Mouse (Mus musculus): ENCODE data around the gene Ap1b1. TPM values are rescaled to one million over a fixed set of nuclear protein-coding genes. Genes with fewer than 3 reads are reported as not detected.

Gene Ap1b1
- 64.7 and 79.1 TPM in 2 replicates for polyA plus RNA-seq (2015; fragmentation: Nextera tagmentation; extraction: Ambion mirVana)

- Histone ChIP-seq H3K9me3 (replicated peaks; ENCODE audit: control insufficient read depth, low read length) (no peaks in the 10 kb centered on the region), H3K36me3 (ENCODE audit: control insufficient read depth, insufficient read depth, low read length) (no peaks in the 10 kb centered on the region), H3K27me3 (ENCODE audit: control insufficient read depth, insufficient read depth, low read length) (no peaks in the 10 kb centered on the region), H3K4me2 (ENCODE audit: low read depth, low read length) (peak within 1 kb of the TSS; percentile 74), H3K4me1 (ENCODE audit: control insufficient read depth, insufficient read depth, low read length) (peaks cover 8% of the 10 kb centered on the region), H3K9ac (ENCODE audit: low read length) (peak within 1 kb of the TSS; percentile 77), H3K27ac (ENCODE audit: low read length) (peak within 1 kb of the TSS; percentile 25; the same call in 1 of the 2 replicates), H3K4me3 (replicated peaks; ENCODE audit: low read length) (peak within 1 kb of the TSS; percentile 71)
- ATAC-seq (ENCODE audit: insufficient read depth, low FRiP score), result peak; percentile 97
- WGBS, result 1% methylated on average over 62 of the region's 62 CpGs
Observed at GRCm38 (mm10) chr11:4986695-4987486, at the start of gene Ap1b1. Gene Ap1b1 (plus strand): TSS chr11:4986824.

- no peaks in the 10 kb centered on the region for H3K36me3 ChIP-seq (ENCODE audit: control insufficient read depth, insufficient read depth, low read length)
- peak overlapping the region; percentile 52; the same call in 1 of the 2 replicates for H3K4me3 ChIP-seq (replicated peaks; ENCODE audit: low read length)
- 45% methylated on average over 13 of the region's 13 CpGs for WGBS
- H3K4me2 ChIP-seq (ENCODE audit: low read depth, low read length), result peak overlapping the region; percentile 69; the same call in 1 of the 2 replicates
- no peak for ATAC-seq (ENCODE audit: insufficient read depth, low FRiP score)
- no peak overlapping the region for H3K27ac ChIP-seq (ENCODE audit: low read length)
- no peak overlapping the region for H3K9ac ChIP-seq (ENCODE audit: low read length)
- peaks cover 60% of the 10 kb centered on the region for H3K27me3 ChIP-seq (ENCODE audit: control insufficient read depth, insufficient read depth, low read length)
- H3K9me3 ChIP-seq (replicated peaks; ENCODE audit: control insufficient read depth, low read length), result no peaks in the 10 kb centered on the region
- H3K4me1 ChIP-seq (ENCODE audit: control insufficient read depth, insufficient read depth, low read length), result 0 out of 2 replicates have a peak, but pooled peaks cover 4% of the 10 kb centered on the region
Observed at GRCm38 (mm10) chr11:4946530-4946929, 40.1 kb upstream of the Ap1b1 start.

DNA sequence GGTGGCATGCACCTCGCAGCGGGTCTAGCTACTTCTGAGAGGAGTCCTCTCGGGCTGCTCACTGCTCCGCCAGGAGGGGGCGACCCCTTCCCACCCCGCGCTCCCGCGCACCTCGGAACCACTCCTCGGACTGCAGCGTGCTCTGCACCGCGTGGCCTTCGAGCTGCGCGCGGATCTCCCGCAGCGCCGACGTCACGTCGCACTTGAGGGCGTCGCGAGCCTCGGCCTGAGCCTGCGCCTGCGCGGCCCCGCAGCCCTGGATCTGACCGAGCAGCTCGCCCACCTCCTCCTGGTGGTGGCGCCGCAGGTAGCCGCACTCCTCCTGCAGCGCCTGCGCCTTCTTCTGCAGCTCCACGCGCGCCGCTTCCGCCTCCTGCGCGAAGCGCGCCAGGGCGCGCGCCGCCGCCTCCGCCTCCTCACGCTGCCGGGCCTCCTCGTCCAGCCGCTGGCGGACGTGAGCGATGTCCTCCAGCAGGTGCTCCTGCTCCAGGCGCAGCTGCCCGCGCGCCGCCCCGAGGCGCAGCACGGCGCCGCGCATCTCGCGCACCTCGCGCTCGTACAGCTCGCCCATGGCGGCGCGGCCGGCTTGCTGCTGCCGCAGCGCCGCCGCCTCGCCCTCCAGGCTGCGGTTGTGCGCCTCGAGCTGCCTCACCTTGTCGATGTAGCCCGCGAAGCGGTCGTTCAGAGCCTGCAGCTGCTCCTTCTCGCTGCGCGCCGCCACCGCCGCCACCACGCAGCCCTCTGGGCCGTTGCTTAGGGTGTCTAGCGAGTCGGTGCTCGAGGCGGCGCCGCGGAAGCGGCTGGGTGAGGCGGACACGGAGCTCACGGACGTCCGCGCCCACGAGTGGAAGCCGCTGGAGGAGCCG is 39.4 kb upstream of the Ap1b1 start:
- WGBS, result under 1% methylated on average over 120 of the region's 120 CpGs
- Histone ChIP-seq H3K36me3 (ENCODE audit: control insufficient read depth, insufficient read depth, low read length) (no peaks in the 10 kb centered on the region), H3K27ac (ENCODE audit: low read length) (no peak overlapping the region), H3K4me3 (replicated peaks; ENCODE audit: low read length) (peak overlapping the region; percentile 52), H3K27me3 (ENCODE audit: control insufficient read depth, insufficient read depth, low read length) (peaks cover 65% of the 10 kb centered on the region), H3K4me2 (ENCODE audit: low read depth, low read length) (peak overlapping the region; percentile 69), H3K9me3 (replicated peaks; ENCODE audit: control insufficient read depth, low read length) (no peaks in the 10 kb centered on the region), H3K9ac (ENCODE audit: low read length) (peak overlapping the region; percentile 12), H3K4me1 (ENCODE audit: control insufficient read depth, insufficient read depth, low read length) (0 out of 2 replicates have a peak, but pooled peaks cover 4% of the 10 kb centered on the region)
- peak; percentile 79 for ATAC-seq (ENCODE audit: insufficient read depth, low FRiP score)

- ATAC-seq (ENCODE audit: insufficient read depth, low FRiP score), result peak; percentile 52; the same call in 1 of the 2 replicates
- no peak within 1 kb of the TSS for H3K27ac ChIP-seq (ENCODE audit: low read length)
- under 1% methylated on average over 41 of the region's 41 CpGs for WGBS
- peaks cover 66% of the 10 kb centered on the region for H3K27me3 ChIP-seq (ENCODE audit: control insufficient read depth, insufficient read depth, low read length)
- H3K4me1 ChIP-seq (ENCODE audit: control insufficient read depth, insufficient read depth, low read length), result 0 out of 2 replicates have a peak, but pooled peaks cover 4% of the 10 kb centered on the region
- peak within 1 kb of the TSS; percentile 52 for H3K4me3 ChIP-seq (replicated peaks; ENCODE audit: low read length)
- H3K36me3 ChIP-seq (ENCODE audit: control insufficient read depth, insufficient read depth, low read length), result no peaks in the 10 kb centered on the region
- H3K9me3 ChIP-seq (replicated peaks; ENCODE audit: control insufficient read depth, low read length), result no peaks in the 10 kb centered on the region
- peak within 1 kb of the TSS; percentile 69 for H3K4me2 ChIP-seq (ENCODE audit: low read depth, low read length)
- H3K9ac ChIP-seq (ENCODE audit: low read length), result peak within 1 kb of the TSS; percentile 12
Observed at GRCm38 (mm10) chr11:4947813-4948174, 38.8 kb upstream of the Ap1b1 start, which contains the start of gene Nefh. Gene Nefh (minus strand): TSS chr11:4948064.

- Histone ChIP-seq H3K27ac (ENCODE audit: low read length) (no peak overlapping the region), H3K36me3 (ENCODE audit: control insufficient read depth, insufficient read depth, low read length) (no peaks in the 10 kb centered on the region), H3K9ac (ENCODE audit: low read length) (no peak overlapping the region), H3K4me3 (replicated peaks; ENCODE audit: low read length) (no peak overlapping the region), H3K4me2 (ENCODE audit: low read depth, low read length) (no peak overlapping the region), H3K4me1 (ENCODE audit: control insufficient read depth, insufficient read depth, low read length) (0 out of 2 replicates have a peak, but pooled peaks cover 4% of the 10 kb centered on the region), H3K9me3 (replicated peaks; ENCODE audit: control insufficient read depth, low read length) (no peaks in the 10 kb centered on the region), H3K27me3 (ENCODE audit: control insufficient read depth, insufficient read depth, low read length) (peaks cover 69% of the 10 kb centered on the region)
- ATAC-seq (ENCODE audit: insufficient read depth, low FRiP score), result no peak
- WGBS, result 40% methylated on average over 8 of the region's 8 CpGs
Observed at GRCm38 (mm10) chr11:4948792-4949191, 37.8 kb upstream of the Ap1b1 start.

DNA sequence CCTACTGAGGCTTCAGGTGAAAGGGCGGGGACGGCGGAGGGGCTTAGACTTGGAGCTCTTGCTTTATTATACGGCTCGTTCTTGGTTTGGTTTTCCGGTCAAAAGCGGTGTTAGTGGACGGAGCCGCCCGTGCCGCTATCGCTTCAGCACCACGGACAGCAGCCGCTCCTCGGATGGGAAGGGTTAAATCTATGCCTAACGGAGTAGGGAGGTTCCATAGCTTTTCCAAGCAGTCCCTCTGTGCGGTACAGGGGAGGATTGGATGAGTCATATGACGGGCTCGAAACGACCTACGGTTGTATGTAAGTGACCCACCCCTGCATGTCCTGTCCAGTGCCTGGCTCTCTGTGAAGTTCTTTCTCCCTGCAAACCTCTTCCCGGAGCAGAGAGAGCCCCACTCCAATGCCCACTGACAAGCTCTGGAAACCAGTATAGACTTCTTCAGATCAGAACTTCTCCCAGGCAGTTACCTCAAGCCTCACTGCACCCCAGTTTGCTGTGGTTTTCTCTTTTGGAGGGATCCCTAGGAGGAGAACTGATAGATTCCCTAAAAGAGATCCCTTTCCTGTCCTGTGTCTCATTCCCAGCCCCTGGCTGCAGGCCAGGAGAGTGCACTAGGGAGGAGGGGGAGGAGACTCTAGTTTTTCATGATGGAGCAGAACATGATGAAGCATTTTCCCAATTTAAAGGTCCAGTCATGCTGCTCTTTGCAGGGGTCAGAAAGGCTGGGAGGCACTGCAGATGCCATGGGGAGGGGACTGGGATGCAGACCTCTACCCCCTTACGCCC is 37.2 kb upstream of the Ap1b1 start:
- H3K4me3 ChIP-seq (replicated peaks; ENCODE audit: low read length), result no peak overlapping the region
- H3K4me2 ChIP-seq (ENCODE audit: low read depth, low read length), result no peak overlapping the region
- ATAC-seq (ENCODE audit: insufficient read depth, low FRiP score), result no peak
- H3K27me3 ChIP-seq (ENCODE audit: control insufficient read depth, insufficient read depth, low read length), result peaks cover 69% of the 10 kb centered on the region
- H3K9ac ChIP-seq (ENCODE audit: low read length), result no peak overlapping the region
- H3K27ac ChIP-seq (ENCODE audit: low read length), result no peak overlapping the region
- H3K4me1 ChIP-seq (ENCODE audit: control insufficient read depth, insufficient read depth, low read length), result 0 out of 2 replicates have a peak, but pooled peaks cover 4% of the 10 kb centered on the region
- H3K36me3 ChIP-seq (ENCODE audit: control insufficient read depth, insufficient read depth, low read length), result no peaks in the 10 kb centered on the region
- WGBS, result 6% methylated on average over 23 of the region's 23 CpGs
- H3K9me3 ChIP-seq (replicated peaks; ENCODE audit: control insufficient read depth, low read length), result no peaks in the 10 kb centered on the region

- no peak overlapping the region for H3K27ac ChIP-seq (ENCODE audit: low read length)
- H3K27me3 ChIP-seq (ENCODE audit: control insufficient read depth, insufficient read depth, low read length), result peaks cover 34% of the 10 kb centered on the region
- no peaks in the 10 kb centered on the region for H3K9me3 ChIP-seq (replicated peaks; ENCODE audit: control insufficient read depth, low read length)
- H3K36me3 ChIP-seq (ENCODE audit: control insufficient read depth, insufficient read depth, low read length), result no peaks in the 10 kb centered on the region
- no peak overlapping the region for H3K9ac ChIP-seq (ENCODE audit: low read length)
- no peaks in the 10 kb centered on the region for H3K4me1 ChIP-seq (ENCODE audit: control insufficient read depth, insufficient read depth, low read length)
- H3K4me2 ChIP-seq (ENCODE audit: low read depth, low read length), result no peak overlapping the region
- no peak overlapping the region for H3K4me3 ChIP-seq (replicated peaks; ENCODE audit: low read length)
- ATAC-seq (ENCODE audit: insufficient read depth, low FRiP score), result no peak
- WGBS, result 2% methylated on average over 6 of the region's 6 CpGs
Observed at GRCm38 (mm10) chr11:4953401-4953800, 33.2 kb upstream of the Ap1b1 start.

GRCm38 (mm10) chr11:4953918-4954317 is 32.7 kb upstream of the Ap1b1 start:
- peaks cover 29% of the 10 kb centered on the region for H3K27me3 ChIP-seq (ENCODE audit: control insufficient read depth, insufficient read depth, low read length)
- H3K4me3 ChIP-seq (replicated peaks; ENCODE audit: low read length), result no peak overlapping the region
- WGBS, result 5% methylated on average over 8 of the region's 8 CpGs
- no peaks in the 10 kb centered on the region for H3K9me3 ChIP-seq (replicated peaks; ENCODE audit: control insufficient read depth, low read length)
- H3K4me2 ChIP-seq (ENCODE audit: low read depth, low read length), result no peak overlapping the region
- no peaks in the 10 kb centered on the region for H3K4me1 ChIP-seq (ENCODE audit: control insufficient read depth, insufficient read depth, low read length)
- no peak overlapping the region for H3K27ac ChIP-seq (ENCODE audit: low read length)
- H3K36me3 ChIP-seq (ENCODE audit: control insufficient read depth, insufficient read depth, low read length), result no peaks in the 10 kb centered on the region
- H3K9ac ChIP-seq (ENCODE audit: low read length), result no peak overlapping the region
- no peak for ATAC-seq (ENCODE audit: insufficient read depth, low FRiP score)

All from stomach, embryonic 16.5 days (tissue).